Mouse (Mus musculus): ENCODE results near the gene Mpped2. TPM values are rescaled to one million over a fixed set of nuclear protein-coding genes. Genes with fewer than 3 reads are reported as not detected.

The Mpped2 gene
- total RNA-seq, 2 experiments from 2014 or later: 4.6 to 7.4 TPM

- no peak for DNase-seq (ENCODE audit: low spot score)
Measured at GRCm38 (mm10) chr2:106855184-106855583, 162.1 kb downstream of the Mpped2 start.

GRCm38 (mm10) chr2:106855623-106856350 is 162.7 kb downstream of the Mpped2 start:
- no peak for DNase-seq (ENCODE audit: low spot score)

GRCm38 (mm10) chr2:106856361-106856961 is 163.4 kb downstream of the Mpped2 start:
- no peak for DNase-seq (ENCODE audit: low spot score)

- no peak for DNase-seq (ENCODE audit: low spot score)
Measured at GRCm38 (mm10) chr2:106857258-106857657, 164.2 kb downstream of the Mpped2 start.

- DNase-seq (ENCODE audit: low spot score): no peak
Measured at GRCm38 (mm10) chr2:106857711-106858110, 164.6 kb downstream of the Mpped2 start.

- DNase-seq (ENCODE audit: low spot score): no peak
Measured at GRCm38 (mm10) chr2:106860856-106861679, 168.0 kb downstream of the Mpped2 start.

GRCm38 (mm10) chr2:106863050-106863653 is 170.1 kb downstream of the Mpped2 start:
- no peak for DNase-seq (ENCODE audit: low spot score)

- no peak for DNase-seq (ENCODE audit: low spot score)
Measured at GRCm38 (mm10) chr2:106865148-106865786, 172.2 kb downstream of the Mpped2 start.

GRCm38 (mm10) chr2:106866303-106866702 is 173.2 kb downstream of the Mpped2 start:
- no peak for DNase-seq (ENCODE audit: low spot score)

GRCm38 (mm10) chr2:106870886-106871285 is 177.8 kb downstream of the Mpped2 start:
- no peak for DNase-seq (ENCODE audit: low spot score)

- no peak for DNase-seq (ENCODE audit: low spot score)
Measured at GRCm38 (mm10) chr2:106873166-106873565, 180.1 kb downstream of the Mpped2 start.

GRCm38 (mm10) chr2:106883390-106883789 is 190.3 kb downstream of the Mpped2 start:
- DNase-seq (ENCODE audit: low spot score): no peak

- no peak for DNase-seq (ENCODE audit: low spot score)
Measured at GRCm38 (mm10) chr2:106888174-106888573, 195.1 kb downstream of the Mpped2 start.

GRCm38 (mm10) chr2:106889297-106890000 is 196.4 kb downstream of the Mpped2 start:
- DNase-seq (ENCODE audit: low spot score): peak; percentile 32

- DNase-seq (ENCODE audit: low spot score): no peak
Measured at GRCm38 (mm10) chr2:106893376-106893775, 200.3 kb downstream of the Mpped2 start.

- no peak for DNase-seq (ENCODE audit: low spot score)
Measured at GRCm38 (mm10) chr2:106895326-106896023, 202.4 kb downstream of the Mpped2 start.

GRCm38 (mm10) chr2:106896024-106896384 is 202.9 kb downstream of the Mpped2 start:
- no peak for DNase-seq (ENCODE audit: low spot score)

- DNase-seq (ENCODE audit: low spot score): no peak
Measured at GRCm38 (mm10) chr2:106911951-106912480, 218.9 kb downstream of the Mpped2 start.

All from gastrocnemius, adult 18-20 months (tissue).